Mouse (Mus musculus): ENCODE data around the gene Asap3.

DNA sequence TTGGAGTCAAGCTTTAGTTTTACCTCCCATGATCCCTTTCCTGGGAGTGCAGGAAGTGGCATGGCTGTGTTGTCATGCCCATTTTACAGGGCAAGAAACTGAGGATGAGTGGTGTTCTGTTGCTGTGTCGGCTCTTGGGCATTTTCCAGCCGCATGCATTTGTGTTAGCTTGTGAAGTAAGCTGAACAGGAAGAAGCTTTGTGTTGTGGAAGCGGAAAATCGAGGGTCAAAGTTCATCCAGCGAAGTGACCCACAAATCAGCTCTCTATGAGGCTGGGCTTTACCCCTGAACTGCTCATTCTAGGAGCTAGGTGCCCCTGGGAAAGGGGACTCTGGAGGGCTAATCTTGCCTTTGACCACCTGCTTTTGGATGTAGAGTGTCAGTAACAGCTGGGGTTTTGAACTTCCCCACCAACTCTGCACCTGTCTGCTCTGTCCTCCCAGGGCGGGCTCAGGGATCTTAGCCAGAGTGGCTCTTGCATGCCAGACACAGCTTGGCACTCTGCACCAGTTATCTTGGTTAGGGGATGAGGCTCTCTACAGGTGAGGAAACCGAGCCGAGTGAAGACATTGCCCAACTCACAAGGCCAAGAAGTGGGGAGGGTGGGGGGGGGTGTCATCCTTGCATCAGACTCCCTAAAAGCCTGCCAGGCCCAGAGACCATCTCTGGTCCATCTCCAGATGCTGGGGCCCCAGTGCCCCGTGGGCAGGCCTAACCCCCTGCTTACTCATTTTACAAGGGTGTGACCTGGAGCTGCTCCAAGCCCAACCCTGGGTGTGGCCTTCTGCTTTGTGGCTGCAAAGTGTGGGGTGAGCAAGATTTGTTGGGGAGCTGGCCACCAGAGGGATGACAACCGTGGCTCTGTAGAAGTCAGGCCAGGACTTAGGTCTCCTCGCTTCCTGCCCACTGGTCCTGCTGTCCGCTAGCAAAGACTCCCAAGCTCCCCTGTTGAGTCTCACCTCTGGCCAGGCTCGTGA is 31.7 kb upstream of the Asap3 start:
- TF ChIP-seq CTCF (IDR thresholded peaks at IDR 0.05; ENCODE audit: low read depth) (peak; percentile 65), EP300 (IDR thresholded peaks at IDR 0.05; ENCODE audit: low read depth) (peak; percentile 77)

Data from liver, postnatal 0 days (tissue).